Mouse (Mus musculus) monocyte, adult 5-6 weeks (primary cell): ENCODE measurements around the gene Npffr2. TPM values are rescaled to one million over a fixed set of nuclear protein-coding genes. Genes with fewer than 3 reads are reported as not detected.

Experiments used
- ATAC-seq: fragments of 153-309, 156-312 bp; replicated peaks from 2 replicates; pipeline ENCODE4 v1.8.0; 2017; ENCODE audit warnings: mild to moderate bottlenecking; ENCODE audit not compliant: low TSS enrichment, insufficient number of reproducible peaks, severe bottlenecking, poor library complexity, low FRiP score
- total RNA-seq: library from RNA; stranded (forward); fragments of 200-1000, 200-491, 200-594 nt; gene quantifications from 3 replicates; pipeline ENCODE4 v1.2.3, GENCODE M21; 2017

The Npffr2 gene
- total RNA-seq, 1 experiment from 2014 or later, result not detected

GRCm38 (mm10) chr5:89631599-89631998 is 104.4 kb downstream of the Npffr2 start:
- no peak for ATAC-seq

Other genes starting within 250 kb of the Npffr2 start
- not detected in 3 replicates for gene Gc, start 69.5 kb upstream of the Npffr2 start, total RNA-seq